Mouse (Mus musculus) bone marrow macrophage, adult 2 months (primary cell): ENCODE results near the gene Myl9.
"Not testable (repeated sequence)": the region's sequence is repeated elsewhere in the genome, so short reads cannot be mapped to it uniquely, and the experiment has no call there.

Experiments used
- CTCF ChIP-seq: IDR thresholded peaks from 2 replicates; pipeline ENCODE4 v1.5.1; 2012; ENCODE audit warnings: low read depth, mild to moderate bottlenecking, low read length, moderate library complexity
- POLR2A ChIP-seq: IDR thresholded peaks from 2 replicates; pipeline ENCODE4 v1.6.1; 2012; ENCODE audit warnings: mild to moderate bottlenecking, low read depth, low read length, borderline replicate concordance

- TF ChIP-seq CTCF, POLR2A: not testable (repeated sequence)
Measured at GRCm38 (mm10) chr2:156825128-156825527, 49.9 kb downstream of the Myl9 start.
